In genomic region chr4:62737983-62738695, GRCm38 (mm10) we compare ENCODE assay signal across 9 mouse cellular contexts.
A peak's percentile ranks its signal among the peaks of the same experiment; 100 is the strongest.
DNase-seq lines count a peak whose midpoint lies in the region; ATAC-seq lines count a peak whose summit lies in the region.
"Had no signal": no experiment of that assay in that cellular context is flagged by ENCODE, and none has a peak within 500 bp of the region (broad histone marks: within the 10 kb centered on the region; RNA-seq: fewer than 3 reads in every experiment).

No protein-coding gene starts in this region.

- WGBS in embryonic facial prominence, embryonic 14.5 days = 46% methylated on average over 8 of the region's 9 CpGs
- WGBS in intestine, embryonic 16.5 days = 41% methylated on average over 9 of the region's 9 CpGs

- no peak overlapping the region for H3K4me3 ChIP-seq in embryonic facial prominence, embryonic 14.5 days (ENCODE audit: low read depth, low read length)
- no peak overlapping the region for H3K4me3 ChIP-seq in intestine, embryonic 16.5 days (ENCODE audit: low read length)
- peak overlapping the region; percentile 0 for H3K4me3 ChIP-seq in megakaryocyte, embryonic 14.5 days (replicated peaks)
- H3K4me3 ChIP-seq: midbrain, embryonic 12.5 days had no signal

- H3K4me1 ChIP-seq in embryonic facial prominence, embryonic 14.5 days (ENCODE audit: control insufficient read depth, insufficient read depth, low read length) = peaks cover 56% of the 10 kb centered on the region
- peaks cover 52% of the 10 kb centered on the region for H3K4me1 ChIP-seq in intestine, embryonic 16.5 days (ENCODE audit: control insufficient read depth, insufficient read depth, low read length)
- peaks cover 40% of the 10 kb centered on the region for H3K4me1 ChIP-seq in megakaryocyte, embryonic 14.5 days

- no peaks in the 10 kb centered on the region for H3K9me3 ChIP-seq in embryonic facial prominence, embryonic 14.5 days (ENCODE audit: control insufficient read depth, low read length)
- no peaks in the 10 kb centered on the region for H3K9me3 ChIP-seq in intestine, embryonic 16.5 days (ENCODE audit: control insufficient read depth, low read length)
- H3K9me3 ChIP-seq in megakaryocyte, embryonic 14.5 days = peaks cover 4% of the 10 kb centered on the region
- H3K9me3 ChIP-seq: midbrain, embryonic 12.5 days had no signal

- H3K9ac ChIP-seq in embryonic facial prominence, embryonic 14.5 days (ENCODE audit: low read depth, low read length) = no peak overlapping the region
- H3K9ac ChIP-seq in intestine, embryonic 16.5 days (ENCODE audit: low read depth, low read length) = peak overlapping the region; percentile 2; the same call in 1 of the 2 replicates
- H3K9ac ChIP-seq: midbrain, embryonic 12.5 days had no signal

- intact Hi-C loops in left cerebral cortex, postnatal 4 days (cut with DNase I) = no loop called here
- intact Hi-C loops in left cerebral cortex, postnatal 25 days (cut with DNase I) = no loop called here

- no peak overlapping the region for H3K4me2 ChIP-seq in embryonic facial prominence, embryonic 14.5 days (ENCODE audit: low read depth, low read length)
- no peak overlapping the region; the same call in 1 of the 2 replicates for H3K4me2 ChIP-seq in intestine, embryonic 16.5 days (ENCODE audit: low read depth, low read length)
- H3K4me2 ChIP-seq: midbrain, embryonic 12.5 days had no signal

- H3K27ac ChIP-seq in embryonic facial prominence, embryonic 14.5 days (replicated peaks; ENCODE audit: low read depth, low read length) = no peak overlapping the region; the same call in 1 of the 2 replicates
- H3K27ac ChIP-seq in intestine, embryonic 16.5 days (ENCODE audit: low read length) = peak overlapping the region; percentile 75
- H3K27ac ChIP-seq: midbrain, embryonic 12.5 days had no signal

- no peaks in the 10 kb centered on the region for H3K27me3 ChIP-seq in embryonic facial prominence, embryonic 14.5 days (replicated peaks; ENCODE audit: control insufficient read depth, insufficient read depth, low read length)
- H3K27me3 ChIP-seq in intestine, embryonic 16.5 days (replicated peaks; ENCODE audit: control insufficient read depth, insufficient read depth, low read length) = no peaks in the 10 kb centered on the region
- H3K27me3 ChIP-seq in megakaryocyte, embryonic 14.5 days (replicated peaks) = peaks cover 51% of the 10 kb centered on the region
- H3K27me3 ChIP-seq: midbrain, embryonic 12.5 days had no signal

- peak; percentile 56 for ATAC-seq in embryonic facial prominence, embryonic 14.5 days (ENCODE audit: low read depth)
- ATAC-seq in intestine, embryonic 16.5 days = peak; percentile 67

- peak; percentile 58 for DNase-seq in left cerebral cortex, postnatal 4 days
- no peak for DNase-seq in left cerebral cortex, postnatal 25 days (ENCODE audit: low spot score in 2 of 2)
- DNase-seq in NIH3T3 (ENCODE audit: low read depth) (peak; percentile 86), adipocyte (ENCODE audit: low spot score) (no peak)
- peak; percentile 81 for DNase-seq in embryonic facial prominence, embryonic 14.5 days (ENCODE audit: low spot score)
- DNase-seq in frontal cortex, postnatal 10 days (ENCODE audit: low spot score in 2 of 2) = no peak

- H3K36me3 ChIP-seq in embryonic facial prominence, embryonic 14.5 days (ENCODE audit: control insufficient read depth, insufficient read depth, low read length) = no peaks in the 10 kb centered on the region
- H3K36me3 ChIP-seq in intestine, embryonic 16.5 days (ENCODE audit: control insufficient read depth, insufficient read depth, low read length) = no peaks in the 10 kb centered on the region
- H3K36me3 ChIP-seq in megakaryocyte, embryonic 14.5 days (replicated peaks; ENCODE audit: low read length) = no peaks in the 10 kb centered on the region
- H3K36me3 ChIP-seq: midbrain, embryonic 12.5 days had no signal

Comparison
In these comparisons a context has a peak if more than half of its experiments do, and no peak if none do; other contexts are left out.
1. DNase-seq: peak in left cerebral cortex, postnatal 4 days (single experiment), NIH3T3 (single experiment) and embryonic facial prominence, embryonic 14.5 days (single experiment); none in left cerebral cortex, postnatal 25 days (0 of 2), adipocyte (single experiment) and frontal cortex, postnatal 10 days (0 of 2).